In genomic region chr17:66317156-66317555, GRCm38 (mm10) we compare ENCODE assay signal across 20 mouse cellular contexts.
DNase-seq lines count a peak whose midpoint lies in the region; TF ChIP-seq lines count a peak whose summit lies in the region.
"Had no signal": no experiment of that assay in that cellular context is flagged by ENCODE, and none has a peak within 500 bp of the region (broad histone marks: within the 10 kb centered on the region; RNA-seq: fewer than 3 reads in every experiment).

No protein-coding gene starts in this region.

- peaks cover 74% of the 10 kb centered on the region for H3K4me1 ChIP-seq in E14TG2a.4 (replicated peaks; ENCODE audit: low read depth, low read length)

- TF ChIP-seq CTCF in E14TG2a.4 (conservative IDR thresholded peaks at IDR 0.05; ENCODE audit: low read length): no peak

- peak overlapping the region; percentile 61 for H3K4me3 ChIP-seq in E14TG2a.4 (replicated peaks; ENCODE audit: low read length)
- H3K4me3 ChIP-seq: embryonic facial prominence, embryonic 10.5 days; embryonic facial prominence, embryonic 12.5 days; forebrain, embryonic 13.5 days; forebrain, embryonic 15.5 days had no signal

- intact Hi-C loops in left cerebral cortex, postnatal 36 days (cut with DNase I): no loop called here

- DNase-seq in ES-CJ7 (ENCODE audit: low read depth, low spot score) (peak; percentile 77), R1 (ENCODE audit: low read depth, low spot score) (peak; percentile 87)
- no peak for DNase-seq in adrenal gland, postnatal 4 days (ENCODE audit: low spot score in 2 of 2)
- DNase-seq in layer of hippocampus, postnatal 25 days (ENCODE audit: extremely low spot score in 1 of 2, low spot score in 1 of 2): no peak
- DNase-seq in left cerebral cortex, postnatal 36 days (ENCODE audit: low spot score in 2 of 2): no peak
- DNase-seq: adrenal gland, adult 2 months; adrenal gland, postnatal 10 days; adrenal gland, postnatal 25 days; cerebellum, adult 11-12 months; cerebellum, adult 2 months; cerebellum, adult 9-10 months; cerebellum, postnatal 10 days; cerebellum, postnatal 25 days; forebrain, postnatal 0 days had no signal

- H3K27me3 ChIP-seq in E14TG2a.4 (ENCODE audit: insufficient read depth, low read length): no peaks in the 10 kb centered on the region
- H3K27me3 ChIP-seq: CH12.LX; embryonic facial prominence, embryonic 12.5 days; forebrain, embryonic 13.5 days; forebrain, embryonic 15.5 days had no signal

- no peaks in the 10 kb centered on the region for H3K9me3 ChIP-seq in E14TG2a.4 (ENCODE audit: low read length)
- H3K9me3 ChIP-seq: embryonic facial prominence, embryonic 10.5 days; embryonic facial prominence, embryonic 12.5 days; forebrain, embryonic 13.5 days; forebrain, embryonic 15.5 days had no signal

- H3K36me3 ChIP-seq in E14TG2a.4 (ENCODE audit: insufficient read depth, low read length): no peaks in the 10 kb centered on the region
- H3K36me3 ChIP-seq: embryonic facial prominence, embryonic 10.5 days; embryonic facial prominence, embryonic 12.5 days; forebrain, embryonic 15.5 days had no signal

Comparison
In these comparisons a context has a peak if more than half of its experiments do, and no peak if none do; other contexts are left out.
1. DNase-seq: peak in ES-CJ7 (single experiment) and R1 (single experiment); none in adrenal gland, postnatal 4 days (0 of 2), layer of hippocampus, postnatal 25 days (0 of 2) and left cerebral cortex, postnatal 36 days (0 of 2).